Mouse (Mus musculus) liver, postnatal 0 days (tissue): Measurements from ENCODE around the gene Napsa. TPM values are rescaled to one million over a fixed set of nuclear protein-coding genes. Genes with fewer than 3 reads are reported as not detected.

Source experiments
- ATAC-seq: fragments of 200-750 bp; cut with Nextera tagmentation; 2 replicates; pipeline ENCODE4 v1.8.0; 2017; ENCODE audit warnings: mild to moderate bottlenecking, moderate library complexity
- DNase-seq: peaks from one replicate; pipeline ENCODE4 v3.0.0-alpha.2; 2016
- H3K27ac ChIP-seq: fragments of 300-500 bp; sonication (generic); 2 replicates; pipeline ENCODE4 v1.5.1; 2014; ENCODE audit warnings: antibody characterized with exemption, moderate library complexity, mild to moderate bottlenecking, low read depth
- H3K27me3 ChIP-seq: fragments of 300-500 bp; sonication (generic); 2 replicates; pipeline ENCODE4 v1.6.1; 2014; ENCODE audit warnings: low read length, control low read depth, mixed read lengths; ENCODE audit not compliant: insufficient read depth
- H3K36me3 ChIP-seq: fragments of 300-500 bp; sonication (generic); replicated peaks from 2 replicates; pipeline ENCODE4 v1.6.1; 2014; ENCODE audit warnings: mild to moderate bottlenecking, control low read depth, low read length, moderate library complexity, mixed read lengths; ENCODE audit not compliant: insufficient read depth
- H3K4me1 ChIP-seq: fragments of 300-500 bp; sonication (generic); 2 replicates; pipeline ENCODE4 v1.6.1; 2014; ENCODE audit warnings: antibody characterized with exemption, mild to moderate bottlenecking, control low read depth; ENCODE audit not compliant: insufficient read depth
- H3K4me2 ChIP-seq: fragments of 300-500 bp; sonication (generic); 2 replicates; pipeline ENCODE4 v1.6.1; 2014; ENCODE audit warnings: low read depth, mild to moderate bottlenecking, low read length, moderate library complexity, mixed read lengths
- H3K4me3 ChIP-seq: fragments of 300-500 bp; sonication (generic); 2 replicates; pipeline ENCODE4 v1.5.1; 2014; ENCODE audit warnings: low read depth, low read length
- H3K9ac ChIP-seq: fragments of 300-500 bp; sonication (generic); replicated peaks from 2 replicates; pipeline ENCODE4 v1.6.1; 2014; ENCODE audit warnings: mild to moderate bottlenecking, moderate library complexity
- H3K9me3 ChIP-seq: fragments of 300-500 bp; sonication (generic); 2 replicates; pipeline ENCODE4 v1.6.1; 2016; ENCODE audit warnings: mild to moderate bottlenecking, control low read depth, low read length, mixed read lengths
- CTCF ChIP-seq: sonication (generic); IDR thresholded peaks from 2 replicates; pipeline ENCODE4 v1.5.1; 2016; ENCODE audit warnings: antibody characterized with exemption, low read depth
- EP300 ChIP-seq: IDR thresholded peaks from 2 replicates; pipeline ENCODE4 v1.6.1; 2016; ENCODE audit warnings: antibody characterized with exemption, low read depth, mild to moderate bottlenecking
- WGBS: fragments of 180-500 bp; shearing (Covaris S2); extraction: QIAGEN DNeasy Blood & Tissue Kit; methylation state at CpG from one replicate; pipeline ENCODE4 v1.1.7; 2014; ENCODE audit not compliant: insufficient replicate concordance; 5-methylcytosine and 5-hydroxymethylcytosine counted together
- polyA plus RNA-seq: library from polyadenylated mRNA; unstranded; fragments of >200 nt; fragmentation: Nextera tagmentation; extraction: Ambion mirVana; gene quantifications from 2 replicates; pipeline ENCODE4 v1.2.1, GENCODE M21; 2015

Gene Napsa
- polyA plus RNA-seq, 1 experiment from 2014 or later: 17.8 TPM

DNA sequence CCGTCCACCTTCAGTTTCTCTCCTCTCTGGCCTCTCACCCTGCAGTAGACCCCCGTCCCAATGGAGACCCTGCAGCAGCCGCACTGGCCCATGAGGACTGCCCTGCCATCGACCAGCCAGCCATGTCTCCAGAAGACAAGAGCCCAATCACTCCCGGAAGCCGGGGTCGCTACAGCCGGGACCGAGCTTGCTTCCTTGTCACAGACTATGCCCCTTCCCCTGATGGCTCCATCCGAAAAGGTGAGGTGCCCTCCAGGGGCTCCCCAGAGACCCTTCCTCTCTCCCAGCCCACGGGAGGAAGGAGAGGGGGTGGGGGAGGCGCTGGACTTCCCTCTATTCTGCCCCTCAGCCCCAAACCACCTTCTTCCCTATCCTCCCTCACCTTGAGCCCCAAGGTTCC, 26.2 kb downstream of the Napsa start:
- no peak overlapping the region for H3K4me2 ChIP-seq
- no peaks in the 10 kb centered on the region for H3K9me3 ChIP-seq
- H3K4me1 ChIP-seq: peaks cover 3% of the 10 kb centered on the region
- 76% methylated on average over 11 of the region's 12 CpGs for WGBS
- no peak for TF ChIP-seq CTCF
- H3K27ac ChIP-seq: no peak overlapping the region
- H3K4me3 ChIP-seq: no peak overlapping the region
- DNase-seq: no peak
- peaks cover 27% of the 10 kb centered on the region for H3K27me3 ChIP-seq
- no peak for ATAC-seq
- no peaks in the 10 kb centered on the region for H3K36me3 ChIP-seq
- no peak overlapping the region for H3K9ac ChIP-seq

DNA sequence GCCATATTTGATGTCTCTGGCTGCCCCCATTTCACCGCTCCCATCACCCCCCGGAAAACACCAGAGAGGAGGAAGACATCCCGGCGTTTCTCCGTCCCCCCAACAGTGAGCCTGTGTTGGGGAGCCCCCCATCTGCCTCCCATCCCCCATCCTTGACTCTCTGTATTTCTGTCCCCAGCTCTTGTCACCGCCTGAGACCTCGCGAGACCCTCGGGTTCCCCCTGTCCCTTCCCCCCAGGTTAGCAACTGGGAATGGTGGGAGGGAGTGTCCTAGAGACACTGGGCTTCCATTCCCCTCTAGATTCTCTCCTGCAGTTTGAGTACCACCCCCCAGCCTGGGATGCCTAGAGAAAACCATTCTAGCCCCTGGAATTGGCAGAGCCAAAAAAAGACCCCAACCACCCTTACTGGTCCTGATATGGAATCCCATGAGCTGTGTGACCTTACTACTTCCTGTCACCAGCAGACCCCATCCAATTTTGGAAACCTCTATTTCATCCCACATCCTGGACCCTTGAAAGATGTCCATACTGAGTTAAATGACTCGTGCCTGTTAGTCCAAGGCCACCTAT, 28.6 kb downstream of the Napsa start:
- H3K36me3 ChIP-seq: no peaks in the 10 kb centered on the region
- H3K9me3 ChIP-seq: no peaks in the 10 kb centered on the region
- no peak overlapping the region for H3K27ac ChIP-seq
- DNase-seq (no peak), ATAC-seq (no peak)
- TF ChIP-seq EP300 (no peak), CTCF (no peak)
- no peak overlapping the region for H3K4me2 ChIP-seq
- no peak overlapping the region for H3K9ac ChIP-seq
- H3K27me3 ChIP-seq: peaks cover 45% of the 10 kb centered on the region
- 73% methylated on average over 10 of the region's 10 CpGs for WGBS
- no peak overlapping the region for H3K4me3 ChIP-seq
- peaks cover 4% of the 10 kb centered on the region; the same call in 1 of the 2 replicates for H3K4me1 ChIP-seq

DNA sequence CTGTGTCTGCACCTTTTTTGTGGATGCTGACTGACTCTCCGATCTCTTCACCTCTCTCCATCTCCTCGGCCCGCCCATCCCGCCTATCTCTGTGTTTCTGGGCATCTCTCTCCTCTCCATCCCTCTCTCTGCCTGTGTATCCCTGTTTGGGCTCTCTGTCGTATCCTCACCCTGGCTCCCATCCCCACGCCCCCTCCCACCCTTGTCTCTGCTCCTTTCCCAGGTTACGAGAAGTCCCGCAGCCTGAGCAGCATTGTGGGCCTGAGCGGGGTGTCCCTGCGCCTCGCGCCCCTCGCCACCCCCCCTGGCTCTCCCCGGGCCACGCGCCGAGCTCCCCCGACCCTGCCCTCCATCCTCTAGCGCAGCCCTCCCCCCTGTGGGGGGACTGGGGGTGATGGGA, 29.5 kb downstream of the Napsa start:
- Histone ChIP-seq H3K4me3 (no peak overlapping the region), H3K4me2 (no peak overlapping the region), H3K9me3 (no peaks in the 10 kb centered on the region), H3K9ac (no peak overlapping the region), H3K36me3 (no peaks in the 10 kb centered on the region), H3K27me3 (peaks cover 54% of the 10 kb centered on the region), H3K4me1 (peaks cover 4% of the 10 kb centered on the region; the same call in 1 of the 2 replicates), H3K27ac (no peak overlapping the region)
- DNase-seq (no peak), ATAC-seq (no peak)
- 16% methylated on average over 19 of the region's 19 CpGs for WGBS
- TF ChIP-seq EP300 (no peak), CTCF (no peak)

DNA sequence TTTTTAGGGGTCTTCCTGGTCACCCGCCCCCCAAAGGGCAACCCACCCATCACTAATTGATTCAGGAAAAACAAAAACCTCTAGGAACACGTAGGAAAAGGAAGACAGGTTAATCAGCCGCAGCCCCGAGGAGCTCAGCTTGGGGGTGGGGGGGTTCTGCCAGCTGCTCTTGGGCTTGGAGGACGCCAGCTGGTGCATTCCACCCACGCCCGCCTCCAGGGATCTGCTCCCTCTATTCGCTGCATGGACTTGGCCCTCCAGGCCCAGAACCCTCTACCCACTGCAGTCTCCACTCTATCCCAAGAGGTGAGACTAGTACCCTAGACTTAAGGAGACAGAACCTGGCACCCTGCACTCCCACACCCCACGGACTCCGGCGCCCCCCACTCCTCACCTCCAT, 30.3 kb downstream of the Napsa start:
- ATAC-seq: no peak
- Histone ChIP-seq H3K27me3 (peaks cover 58% of the 10 kb centered on the region), H3K9me3 (no peaks in the 10 kb centered on the region), H3K27ac (no peak overlapping the region), H3K9ac (no peak overlapping the region), H3K36me3 (no peaks in the 10 kb centered on the region), H3K4me1 (peaks cover 4% of the 10 kb centered on the region; the same call in 1 of the 2 replicates), H3K4me3 (no peak overlapping the region), H3K4me2 (no peak overlapping the region)
- WGBS: 22% methylated on average over 11 of the region's 11 CpGs
- TF ChIP-seq EP300: no peak
- TF ChIP-seq CTCF: no peak
- no peak for DNase-seq

DNA sequence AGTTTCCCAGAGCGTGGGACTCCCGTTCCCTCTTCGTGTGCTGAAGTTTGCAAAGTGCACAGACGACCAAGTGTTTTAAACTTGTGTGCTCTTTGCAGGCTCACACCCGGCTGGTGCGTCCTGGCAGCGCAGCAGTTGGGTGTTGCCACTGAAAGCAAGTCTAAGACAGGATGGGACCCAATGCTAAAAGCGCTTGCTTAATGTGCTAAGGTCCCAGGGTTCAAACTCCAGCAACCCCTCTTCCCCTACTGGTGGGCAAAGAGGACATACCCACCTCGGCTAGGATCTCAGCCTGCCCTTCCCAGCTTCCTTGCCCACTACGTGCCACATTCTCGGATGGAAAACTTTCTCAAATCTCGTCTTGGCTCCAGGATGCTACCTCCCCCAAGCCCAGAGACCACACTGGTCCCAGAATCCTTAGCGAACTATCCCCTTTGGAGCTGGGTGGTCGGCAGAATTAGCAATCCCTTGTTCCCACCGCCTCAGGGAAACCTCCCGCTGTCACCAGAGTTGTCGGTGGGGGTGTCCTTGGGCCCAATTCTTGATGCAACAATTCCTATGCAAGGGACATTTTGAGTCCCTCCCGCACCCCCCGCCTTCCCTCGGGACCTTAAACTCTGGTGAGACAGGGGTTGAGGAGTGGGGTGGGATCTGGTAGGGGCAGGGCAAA, 31.1 kb downstream of the Napsa start:
- Histone ChIP-seq H3K4me3 (no peak overlapping the region), H3K27ac (no peak overlapping the region), H3K4me2 (no peak overlapping the region), H3K4me1 (peaks cover 4% of the 10 kb centered on the region; the same call in 1 of the 2 replicates), H3K9me3 (no peaks in the 10 kb centered on the region), H3K36me3 (no peaks in the 10 kb centered on the region), H3K9ac (no peak overlapping the region), H3K27me3 (peaks cover 58% of the 10 kb centered on the region)
- TF ChIP-seq EP300 (no peak), CTCF (no peak)
- ATAC-seq (no peak), DNase-seq (no peak)
- 4% methylated on average over 20 of the region's 20 CpGs for WGBS

DNA sequence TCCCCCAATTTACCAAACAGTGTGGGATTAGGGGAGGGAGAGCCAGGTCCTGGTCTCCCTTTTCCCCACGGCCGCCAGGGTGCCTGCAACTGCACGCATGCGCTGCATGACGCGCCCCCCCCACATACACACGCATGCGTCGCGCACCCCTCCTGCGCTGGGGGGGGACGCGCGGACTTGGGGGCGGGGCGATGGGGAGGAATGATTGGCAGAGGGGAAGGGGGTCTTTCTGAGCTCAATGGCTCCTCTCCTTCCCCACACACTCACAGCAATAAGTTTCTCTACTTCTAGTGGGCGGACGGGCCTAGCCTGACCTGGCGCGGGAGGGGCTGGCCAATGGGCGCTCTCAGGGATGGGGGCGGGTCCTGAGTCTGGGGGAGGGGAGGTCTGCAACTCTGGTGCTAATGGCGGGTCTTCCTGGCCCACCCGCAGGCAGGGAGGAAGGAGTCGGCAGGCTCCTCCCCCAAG, 32.0 kb downstream of the Napsa start:
- peak; percentile 67 for ATAC-seq

More for the DNA sequence above, 32.0 kb downstream of the Napsa start:
- H3K9me3 ChIP-seq: no peaks in the 10 kb centered on the region
- peaks cover 58% of the 10 kb centered on the region for H3K27me3 ChIP-seq
- peak overlapping the region; percentile 58 for H3K4me2 ChIP-seq
- WGBS: 4% methylated on average over 19 of the region's 25 CpGs
- H3K4me3 ChIP-seq: peak overlapping the region; percentile 33; the same call in 1 of the 2 replicates
- no peak overlapping the region; the same call in 1 of the 2 replicates for H3K9ac ChIP-seq
- H3K27ac ChIP-seq: no peak overlapping the region
- no peaks in the 10 kb centered on the region for H3K36me3 ChIP-seq
- peak; percentile 41 for DNase-seq
- TF ChIP-seq EP300: no peak
- TF ChIP-seq CTCF: no peak
- H3K4me1 ChIP-seq: peaks cover 4% of the 10 kb centered on the region; the same call in 1 of the 2 replicates
